Mouse (Mus musculus): ENCODE results near the gene Tnfrsf12a.
A peak's percentile ranks its signal among the peaks of the same experiment; 100 is the strongest.

DNA sequence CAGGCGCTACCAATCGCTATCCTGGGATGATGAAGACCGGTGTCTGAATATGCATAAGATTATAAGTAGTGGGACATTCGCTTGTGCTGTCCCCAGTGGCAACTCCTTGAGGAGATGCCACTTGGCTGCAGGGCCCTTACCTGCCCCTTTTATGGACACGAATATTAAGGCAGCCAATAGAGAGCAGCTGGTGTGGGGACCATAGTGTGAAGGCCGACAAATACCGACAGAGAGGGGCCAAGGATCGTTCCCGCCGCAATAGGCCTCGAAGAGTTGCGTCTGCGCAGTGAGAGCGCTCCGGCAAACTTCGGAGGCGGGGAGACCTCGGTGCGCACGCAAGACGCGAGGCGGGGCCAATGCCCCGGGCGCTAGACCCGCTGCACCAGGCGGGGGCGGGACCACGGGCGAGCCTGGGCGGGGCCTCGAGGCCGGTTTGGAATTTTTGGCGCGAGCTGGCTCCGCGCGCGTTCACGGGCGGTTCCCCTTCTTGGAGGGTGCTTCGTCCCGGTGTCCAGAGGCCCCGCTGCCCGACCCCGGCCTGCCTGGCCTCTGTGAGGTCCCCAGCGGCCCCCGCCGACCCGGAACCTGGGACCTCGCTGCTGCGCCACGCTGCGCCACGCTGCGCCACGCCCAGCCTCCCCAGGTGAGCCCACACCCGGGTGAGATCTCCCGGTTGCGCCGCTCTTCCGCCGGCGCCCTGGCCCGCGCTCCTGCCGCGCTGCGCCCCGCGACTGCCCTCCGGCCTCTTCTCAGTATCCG, 48.9 kb upstream of the Tnfrsf12a start, which contains the start of gene Pkmyt1:
- peak; percentile 93 for TF ChIP-seq POLR2A (IDR thresholded peaks at IDR 0.05; ENCODE audit: borderline replicate concordance, insufficient read depth, low read length)
- TF ChIP-seq CTCF (IDR thresholded peaks at IDR 0.05; ENCODE audit: borderline replicate concordance, insufficient read depth, low read depth, low read length) = no peak

Data from cerebellum, adult 2 months (tissue).